Mouse (Mus musculus) stomach, postnatal 0 days (tissue): ENCODE measurements at regions not wholly inside any gene's neighbourhood (a gene's known extent, or its start where the extent isn't known, plus 50 kb on each side); places are given as distances from the start of the nearest gene placed in this dataset.

Source experiments
- CTCF ChIP-seq: IDR thresholded peaks from 2 replicates; pipeline ENCODE4 v1.5.1; 2016; ENCODE audit warnings: antibody characterized with exemption, low read depth, mild to moderate bottlenecking, moderate library complexity
- EP300 ChIP-seq: optimal IDR thresholded peaks from 2 replicates; pipeline ENCODE3; 2016; ENCODE audit warnings: antibody characterized with exemption

DNA sequence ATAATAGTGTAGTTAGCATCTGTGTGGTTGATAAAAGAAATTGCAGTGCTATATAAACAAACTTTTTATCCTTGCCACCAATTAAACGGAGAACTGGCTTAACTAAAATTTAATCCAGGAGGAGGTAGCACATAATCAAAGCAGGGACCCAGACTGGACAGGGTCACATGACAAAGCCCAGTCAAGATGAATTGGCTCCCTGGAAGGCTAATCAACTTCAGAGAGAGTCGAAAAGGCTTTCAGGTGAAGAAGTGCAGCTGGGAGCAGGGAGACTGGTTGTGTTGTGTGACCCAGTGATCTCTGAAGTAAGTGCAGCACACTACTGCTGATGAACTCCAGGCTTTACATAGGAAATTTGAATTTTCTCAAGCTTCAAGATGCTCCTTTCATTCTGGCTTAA is 127.5 kb upstream of the Nectin3 start:
- no peak for TF ChIP-seq CTCF
- TF ChIP-seq EP300 = no peak
